Mouse (Mus musculus) embryonic stem cell, embryonic (primary cell): ENCODE data around the gene Gpr142.

Experiments
- CTCF ChIA-PET, 4 experiments: fragments of 300-600 bp in 2 of 4; fragments of 350-600 bp in 2 of 4; sonication (Branson Sonifier 250); formaldehyde crosslinking; loops; one replicate each; lab custom pipeline; 2022; ENCODE audit warnings: inconsistent platforms in 2 of 4; lab: Charles Lee
- POLR2A ChIA-PET, 4 experiments: fragments of 300-600 bp in 2 of 4; fragments of 350-600 bp in 2 of 4; sonication (Branson Sonifier 250); formaldehyde crosslinking; loops; one replicate each; lab custom pipeline; 2022; ENCODE audit warnings: antibody characterized with exemption in 4 of 4, inconsistent platforms in 1 of 4; lab: Charles Lee

The Gpr142 gene

DNA sequence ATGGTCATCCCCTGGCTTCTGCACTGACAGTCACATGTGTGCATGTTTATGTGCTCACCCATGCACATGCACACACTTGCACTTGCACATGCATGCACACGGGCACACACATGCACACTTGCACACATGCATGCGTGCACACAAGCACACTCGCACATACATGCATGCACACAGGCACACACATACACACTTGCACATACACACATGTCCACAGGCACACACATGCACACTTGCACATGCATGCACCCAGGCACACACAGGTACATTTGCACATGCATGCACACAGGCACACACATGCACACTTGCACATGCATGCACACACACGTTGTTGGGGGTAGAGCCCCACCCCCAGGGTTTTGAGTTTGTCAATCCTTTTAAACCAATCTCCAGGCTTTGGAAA lies 18.2 kb downstream of the Gpr142 start:
- POLR2A ChIA-PET, result interaction anchor here in 1 of 4 experiments (4.7 kb wide), 1 partner anchor 29 kb away, joined by 35 read pairs; no protein-coding TSS in a partner anchor
- CTCF ChIA-PET, result interaction anchor here in 3 of 4 experiments (0.5 to 1.1 kb wide), 3 partner anchors 9 to 337 kb away, joined by 3 to 11 read pairs (median 4); no protein-coding TSS in a partner anchor

DNA sequence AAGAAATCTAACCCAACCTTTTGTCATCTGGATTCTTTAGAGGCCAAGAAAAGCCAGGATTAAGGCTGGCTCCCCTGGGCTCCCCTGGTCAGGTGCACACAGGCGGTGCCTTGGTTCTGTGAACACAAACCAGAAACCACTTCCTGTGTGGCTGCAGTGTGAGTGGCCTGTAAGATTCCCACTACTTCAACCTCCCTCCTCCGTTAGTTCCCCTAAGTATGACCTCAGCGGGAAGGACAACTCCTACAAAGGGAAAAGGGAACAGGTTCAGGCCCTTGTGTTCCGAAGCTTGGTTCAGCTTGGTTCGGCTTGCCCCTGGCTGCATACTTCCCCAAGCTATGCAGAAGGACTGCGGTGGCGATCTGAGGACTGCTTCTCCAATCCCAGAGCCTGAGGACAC lies 19.5 kb downstream of the Gpr142 start:
- ChIA-PET CTCF (interaction anchor here in 2 of 4 experiments (0.8 to 1.2 kb wide), 2 partner anchors 18 to 73 kb away, joined by 4 to 5 read pairs; no protein-coding TSS in a partner anchor), POLR2A (interaction anchor here in 3 of 4 experiments (0.5 to 4.7 kb wide), 9 partner anchors 11 to 1397 kb away, joined by 3 to 56 read pairs (median 4); no protein-coding TSS in a partner anchor)

DNA sequence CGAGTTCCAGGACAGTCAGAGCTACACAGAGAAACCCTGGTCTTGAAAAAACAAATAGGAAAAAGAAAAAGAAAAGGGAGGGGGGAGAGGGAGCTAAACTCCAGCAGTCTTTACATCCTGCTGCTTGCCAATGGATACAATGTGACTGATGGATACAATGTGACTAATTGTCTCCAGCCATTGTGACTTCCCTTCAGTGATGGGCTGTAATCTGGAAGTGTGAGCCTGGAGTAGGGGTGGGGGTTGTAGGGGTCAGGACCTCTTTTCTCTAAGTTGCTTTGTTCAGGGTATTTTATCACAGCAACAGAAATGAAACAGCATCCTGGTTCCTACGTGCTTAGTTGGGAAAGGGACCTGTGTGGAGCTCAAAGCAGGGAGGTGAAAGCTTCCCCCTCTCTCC lies 20.4 kb downstream of the Gpr142 start:
- ChIA-PET POLR2A (interaction anchor here in 3 of 4 experiments (0.5 to 4.7 kb wide), 26 partner anchors 10 to 410 kb away, joined by 3 to 56 read pairs (median 4); partner anchors contain the start of genes Gprc5c (in 1 of the 3) and Kif19a (in 1 of the 3)), CTCF (interaction anchor here (0.6 to 1.4 kb wide), 9 partner anchors 9 to 355 kb away, joined by 3 to 7 read pairs (median 4); no protein-coding TSS in a partner anchor)

DNA sequence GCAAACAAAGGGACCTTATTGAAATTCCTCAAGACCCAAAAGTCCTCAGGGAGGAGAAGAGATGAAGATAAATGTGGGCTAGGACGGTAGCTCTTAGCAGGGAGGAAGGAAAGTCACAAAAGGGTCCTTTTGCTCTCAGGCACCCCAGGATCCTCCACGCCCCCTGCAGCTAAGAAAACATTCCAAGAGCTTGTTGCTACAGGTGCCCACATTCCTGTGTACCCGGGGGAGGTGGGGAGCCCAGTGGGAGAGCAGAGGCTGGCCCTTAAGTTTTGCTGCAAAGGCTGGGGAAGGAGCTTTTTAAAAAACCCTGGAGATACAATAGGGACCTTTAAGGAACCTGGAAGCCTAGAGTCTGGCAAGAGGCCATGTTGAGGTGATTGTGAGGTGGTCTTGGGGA lies 21.7 kb downstream of the Gpr142 start:
- ChIA-PET POLR2A (interaction anchor here in 3 of 4 experiments (0.8 to 4.7 kb wide), 26 partner anchors 8 to 409 kb away, joined by 3 to 56 read pairs (median 4); partner anchors contain the start of gene Gprc5c (in 1 of the 3)), CTCF (interaction anchor here in 3 of 4 experiments (0.7 to 1.3 kb wide), 5 partner anchors 9 to 92 kb away, joined by 3 to 4 read pairs (median 3); no protein-coding TSS in a partner anchor)

DNA sequence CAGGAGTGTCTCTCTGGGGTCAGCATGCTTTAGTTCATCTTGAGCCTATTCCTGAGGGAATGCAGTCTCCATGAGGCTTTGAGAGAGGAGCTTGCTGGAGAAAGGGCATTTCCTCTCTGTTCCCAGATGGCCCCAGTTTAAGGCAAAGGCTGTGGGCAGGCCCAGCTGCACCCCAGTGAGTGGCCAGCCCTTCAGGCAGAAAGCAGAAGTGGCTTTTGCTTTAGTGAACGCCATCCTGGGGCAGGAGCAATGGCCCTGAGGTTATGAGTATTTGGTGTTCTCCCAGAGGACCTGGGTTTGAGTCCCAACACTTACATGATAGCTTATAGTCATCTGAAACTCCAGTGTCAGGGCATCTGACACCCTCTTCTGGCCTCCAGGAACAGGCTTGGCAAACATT lies 22.6 kb downstream of the Gpr142 start:
- POLR2A ChIA-PET, result interaction anchor here in 3 of 4 experiments (0.7 to 4.7 kb wide), 6 partner anchors 8 to 137 kb away, joined by 3 to 56 read pairs (median 10); no protein-coding TSS in a partner anchor

DNA sequence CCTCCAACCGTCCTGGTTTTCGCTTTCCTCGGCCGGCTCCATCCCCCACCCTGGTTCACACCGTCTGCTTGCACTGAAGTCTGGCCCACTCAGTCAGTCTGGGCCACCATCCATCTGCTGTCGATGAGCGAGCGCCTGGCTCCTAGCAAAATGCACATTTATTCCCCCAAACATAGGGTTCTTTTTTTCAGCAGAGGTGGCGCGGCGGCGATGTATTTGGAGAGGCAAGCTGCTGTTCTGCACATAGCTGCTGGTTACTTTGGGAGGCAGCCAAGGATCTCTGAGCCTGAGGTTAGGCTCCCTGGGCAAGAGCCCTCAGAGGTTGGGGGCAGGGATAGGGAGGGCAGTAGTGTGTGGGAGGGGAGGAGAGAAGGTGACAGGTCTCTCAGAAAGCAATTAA lies 24.0 kb downstream of the Gpr142 start:
- ChIA-PET CTCF (interaction anchor here in 1 of 4 experiments (0.6 kb wide), 1 partner anchor 307 kb away, joined by 4 read pairs; no protein-coding TSS in a partner anchor), POLR2A (interaction anchor here in 2 of 4 experiments (0.9 to 2.2 kb wide), 7 partner anchors 10 to 138 kb away, joined by 3 to 7 read pairs (median 5); no protein-coding TSS in a partner anchor)

More for the DNA sequence above, 22.6 kb downstream of the Gpr142 start:
- CTCF ChIA-PET, result interaction anchor here in 2 of 4 experiments (0.6 to 1.3 kb wide), 2 partner anchors 26 to 479 kb away, joined by 3 read pairs; no protein-coding TSS in a partner anchor

DNA sequence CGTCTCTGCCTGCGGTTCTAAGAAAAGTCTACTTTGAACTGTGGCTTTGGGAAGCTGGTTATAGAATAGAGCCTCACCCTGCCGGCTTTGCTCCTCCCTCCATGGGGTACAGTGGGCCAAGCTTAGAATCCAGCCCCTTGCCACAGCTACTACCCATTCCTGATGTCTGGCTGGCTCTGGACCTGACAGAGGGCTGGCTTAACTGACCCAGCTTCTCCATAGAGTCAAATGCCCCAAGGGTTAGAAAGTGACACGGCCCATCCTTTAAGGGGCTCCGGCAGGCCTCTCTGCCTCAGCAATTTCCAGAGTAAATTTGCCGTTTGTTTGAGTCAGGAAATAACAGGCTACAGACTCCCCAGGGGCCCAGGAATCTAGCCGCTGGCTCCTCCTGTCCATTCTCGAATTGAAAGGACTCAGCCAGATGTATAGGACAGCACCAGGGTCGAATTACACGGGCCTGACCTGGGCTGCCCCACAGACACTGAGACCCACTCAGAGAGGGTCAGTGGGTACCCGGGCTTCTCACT lies 24.5 kb downstream of the Gpr142 start:
- ChIA-PET CTCF (no interaction called here), POLR2A (interaction anchor here in 2 of 4 experiments (0.6 to 2.2 kb wide), 8 partner anchors 11 to 162 kb away, joined by 3 to 7 read pairs (median 6); no protein-coding TSS in a partner anchor)

DNA sequence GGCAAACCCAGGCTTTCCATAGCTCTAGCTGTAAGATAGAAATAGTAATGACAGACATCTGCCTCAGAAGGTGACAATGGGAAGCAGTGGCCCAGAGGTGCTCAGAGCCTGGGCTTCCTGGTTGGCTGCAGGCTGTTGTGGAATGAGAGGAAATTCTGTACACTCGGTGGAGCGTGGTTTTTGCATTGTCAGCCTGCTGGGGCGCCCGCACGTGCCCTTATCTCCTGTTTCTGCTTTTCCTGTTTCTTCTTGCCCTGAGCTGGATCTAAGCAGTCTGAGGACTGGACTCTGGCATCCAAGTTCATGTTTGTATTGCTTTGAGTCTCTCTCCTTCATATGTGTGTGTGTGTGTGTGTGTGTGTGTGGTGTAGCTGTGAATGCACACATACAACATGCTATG lies 28.0 kb downstream of the Gpr142 start:
- CTCF ChIA-PET, result interaction anchor here in 1 of 4 experiments (0.6 kb wide), 1 partner anchor 104 kb away, joined by 5 read pairs; no protein-coding TSS in a partner anchor
- POLR2A ChIA-PET, result interaction anchor here in 2 of 4 experiments (0.6 to 5.7 kb wide), 4 partner anchors 7 to 73 kb away, joined by 3 to 56 read pairs (median 4); no protein-coding TSS in a partner anchor

DNA sequence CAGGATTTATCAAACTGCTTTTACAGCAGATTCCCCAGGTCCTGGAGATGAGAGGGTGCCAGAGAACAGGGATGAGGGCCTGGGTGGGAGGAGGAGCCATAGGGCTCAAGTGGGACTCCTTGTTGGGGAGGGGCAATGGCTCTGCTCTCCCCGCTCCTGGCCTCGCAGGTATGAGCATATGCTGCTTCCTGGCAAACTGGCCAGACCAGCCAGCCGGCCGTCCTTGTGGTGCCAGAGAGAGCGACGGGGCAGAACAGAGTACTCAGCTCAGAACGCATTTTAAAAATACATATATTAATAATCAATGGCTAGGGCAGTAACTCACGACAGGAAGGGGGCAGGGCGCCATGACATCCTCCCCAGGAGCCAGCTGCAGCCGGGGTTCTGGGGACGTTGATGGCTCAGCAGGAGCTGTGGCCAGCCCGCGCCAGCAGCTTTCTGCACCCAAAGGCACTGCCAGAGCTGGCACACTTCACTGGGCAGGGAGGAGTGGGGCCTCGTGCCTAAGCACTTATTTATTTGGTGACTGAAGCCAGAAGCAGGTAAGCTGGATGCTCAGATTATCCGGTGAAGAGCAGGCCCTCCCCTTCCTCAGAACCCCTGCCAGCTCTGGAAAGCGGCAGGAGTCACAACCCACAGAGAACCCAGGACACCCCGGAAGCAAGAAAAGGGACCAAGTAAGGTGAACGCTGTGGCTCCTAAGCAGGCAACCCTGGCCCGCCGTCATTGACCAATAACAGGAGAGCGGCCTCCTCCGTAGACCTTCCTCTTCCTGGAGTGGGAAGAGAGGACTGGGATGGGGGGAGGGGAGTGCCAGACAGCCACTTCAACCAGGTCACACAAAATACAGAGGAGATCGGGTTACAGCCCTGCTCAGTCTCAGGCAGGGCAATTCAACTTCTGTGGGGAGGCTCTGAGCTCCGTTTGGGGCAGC lies 31.0 kb downstream of the Gpr142 start:
- ChIA-PET CTCF (interaction anchor here in 3 of 4 experiments (0.6 to 1.6 kb wide), 12 partner anchors 9 to 85 kb away, joined by 3 to 7 read pairs (median 3); no protein-coding TSS in a partner anchor), POLR2A (interaction anchor here in 3 of 4 experiments (0.5 to 5.7 kb wide), 51 partner anchors 8 to 675 kb away, joined by 3 to 56 read pairs (median 4); partner anchors contain the start of genes Dnaic2 (in 1 of the 3), Gprc5c (in 1 of the 3), Rpl38 (in 1 of the 3) and Slc9a3r1 (in 1 of the 3))

DNA sequence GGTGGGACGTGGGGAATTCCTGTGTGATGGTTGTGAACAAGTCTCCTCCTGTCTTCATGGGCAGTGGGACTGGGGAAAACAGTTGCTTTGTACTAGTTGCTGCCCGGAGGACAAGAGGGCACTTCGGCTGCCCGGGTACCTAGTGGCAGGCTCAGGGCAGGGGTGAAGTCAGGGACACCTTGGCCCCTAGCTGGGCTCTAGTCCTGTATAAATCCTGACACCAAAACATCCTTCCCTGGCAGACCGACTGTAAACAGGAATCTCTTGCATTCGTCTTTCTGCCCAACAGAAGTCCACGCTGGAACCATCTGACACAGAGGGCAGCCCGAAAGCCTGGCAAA lies 31.7 kb downstream of the Gpr142 start:
- ChIA-PET CTCF (interaction anchor here in 3 of 4 experiments (0.8 to 1.6 kb wide), 9 partner anchors 10 to 85 kb away, joined by 3 to 7 read pairs (median 3); no protein-coding TSS in a partner anchor), POLR2A (interaction anchor here in 3 of 4 experiments (0.5 to 5.7 kb wide), 39 partner anchors 8 to 674 kb away, joined by 3 to 56 read pairs (median 4); partner anchors contain the start of genes Dnaic2 (in 1 of the 3), Gprc5c (in 1 of the 3), Rpl38 (in 1 of the 3) and Slc9a3r1 (in 1 of the 3))

DNA sequence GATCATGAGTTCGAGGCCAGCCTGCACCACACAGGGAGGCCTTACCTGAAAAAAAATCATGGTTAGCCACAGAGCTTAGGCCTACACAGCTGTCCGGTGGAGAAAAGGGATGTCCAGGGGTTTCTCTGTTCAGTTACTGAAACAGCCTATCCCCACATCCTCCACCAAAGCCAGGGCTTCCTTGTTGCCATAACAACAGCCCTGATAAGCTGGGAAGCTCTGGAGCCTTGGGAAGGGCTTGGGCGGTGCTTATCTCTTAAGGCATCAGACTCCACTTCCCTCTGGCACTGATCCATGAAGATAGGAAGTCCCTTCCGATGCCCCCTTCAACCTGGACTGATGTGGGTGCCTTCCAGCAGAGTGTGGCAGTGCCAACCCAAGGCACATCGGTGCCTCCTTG lies 34.4 kb downstream of the Gpr142 start:
- POLR2A ChIA-PET, result interaction anchor here in 3 of 4 experiments (0.9 to 1.6 kb wide), 4 partner anchors 11 to 14 kb away, joined by 3 to 4 read pairs (median 4); no protein-coding TSS in a partner anchor
- CTCF ChIA-PET, result interaction anchor here in 1 of 4 experiments (1.7 kb wide), 1 partner anchor 12 kb away, joined by 4 read pairs; no protein-coding TSS in a partner anchor

DNA sequence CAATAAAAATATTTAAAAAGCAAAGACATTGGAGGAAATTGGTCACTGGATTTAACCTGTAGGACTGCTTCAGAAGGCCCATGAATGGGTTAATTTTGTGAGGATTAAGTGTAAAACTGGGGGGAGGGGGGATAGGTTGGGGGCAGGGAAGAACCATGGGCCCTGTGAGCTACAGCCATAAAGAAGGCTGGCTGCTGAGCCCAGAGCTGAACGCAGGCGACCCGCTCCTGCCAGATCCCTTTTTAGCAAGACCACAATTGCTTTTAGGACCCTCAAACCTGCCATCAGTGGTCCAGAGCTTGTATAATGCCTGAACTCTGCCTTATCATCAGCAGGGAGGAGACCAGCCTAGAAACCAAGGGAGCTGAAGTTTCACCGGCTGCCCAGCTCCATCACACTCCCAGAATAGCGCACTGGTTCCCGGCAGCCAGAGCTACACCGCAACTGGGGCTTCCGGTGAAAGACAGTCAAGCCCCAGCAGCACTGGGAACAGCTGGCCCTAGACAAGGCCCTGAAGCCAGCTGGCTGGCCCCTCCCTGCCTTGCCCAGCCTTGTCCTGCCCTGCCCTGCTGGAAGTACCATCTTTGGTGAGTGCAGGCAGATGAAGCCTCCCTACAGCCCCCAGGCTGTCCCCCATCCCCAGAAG lies 45.2 kb downstream of the Gpr142 start:
- ChIA-PET POLR2A (interaction anchor here in 3 of 4 experiments (0.6 to 5.6 kb wide), 20 partner anchors 10 to 569 kb away, joined by 3 to 42 read pairs (median 5); partner anchors contain the start of genes Rpl38 (in 2 of the 3) and Ttyh2 (in 1 of the 3)), CTCF (interaction anchor here (0.6 to 3.2 kb wide), 11 partner anchors 8 to 108 kb away, joined by 3 to 9 read pairs (median 4); no protein-coding TSS in a partner anchor)

DNA sequence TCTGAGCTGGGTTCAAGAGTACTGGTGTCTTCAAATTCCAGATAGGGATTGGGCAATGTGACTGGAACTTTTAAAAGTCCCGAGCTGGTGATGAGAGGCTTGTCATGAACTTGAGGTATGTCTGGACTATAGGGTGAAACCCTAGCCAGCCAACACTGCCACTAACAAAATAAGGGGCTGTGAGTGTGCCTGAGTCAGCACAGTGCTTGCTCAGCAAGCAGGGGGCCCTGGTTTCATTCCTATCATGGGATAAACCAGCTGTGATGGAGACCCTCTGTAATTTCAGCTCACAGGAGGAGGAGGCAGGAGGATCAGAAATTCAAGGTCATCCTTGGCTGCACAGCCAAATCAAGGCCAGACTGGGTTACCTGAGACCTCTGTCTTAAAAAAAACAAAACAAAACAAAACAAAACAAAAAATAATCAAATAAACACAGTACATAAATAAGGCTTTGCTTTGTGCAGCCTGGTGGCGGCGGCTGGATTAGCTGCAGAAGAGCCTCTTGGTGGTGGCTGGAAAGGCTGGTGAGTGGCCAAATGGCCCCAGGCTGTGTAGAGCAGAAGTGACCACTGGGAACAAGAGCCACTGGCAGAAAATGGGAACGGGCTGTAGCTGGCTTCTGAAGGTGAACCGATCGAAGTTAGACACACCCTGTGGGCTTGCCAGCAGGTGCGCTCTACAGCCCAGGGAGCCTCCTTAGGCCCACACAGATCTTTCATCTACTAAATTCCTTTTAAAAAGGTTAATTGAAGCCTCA lies 45.9 kb downstream of the Gpr142 start:
- CTCF ChIA-PET, result interaction anchor here (0.6 to 3.2 kb wide), 10 partner anchors 8 to 438 kb away, joined by 3 to 7 read pairs (median 4); no protein-coding TSS in a partner anchor

DNA sequence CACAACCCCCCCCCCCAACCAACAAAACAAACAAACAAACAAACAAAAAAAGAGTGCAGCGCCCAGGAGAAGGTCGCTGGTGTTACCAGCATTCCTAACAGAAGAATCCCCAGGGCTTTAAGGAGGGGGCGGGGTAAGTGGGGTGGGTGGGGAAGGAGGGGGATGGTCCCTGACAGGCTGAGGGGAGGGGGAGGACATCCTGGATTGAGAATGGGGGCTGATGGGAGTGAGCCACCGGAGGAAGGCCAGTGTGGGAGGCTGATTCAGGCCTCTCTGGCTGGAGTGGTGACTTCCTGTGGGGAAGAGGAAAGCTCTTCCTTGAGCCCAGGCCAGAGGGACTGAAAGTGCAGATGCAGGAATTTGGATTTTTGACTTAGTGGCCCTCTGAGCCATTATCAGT lies 47.6 kb downstream of the Gpr142 start:
- ChIA-PET CTCF (interaction anchor here in 2 of 4 experiments (0.6 to 3.2 kb wide), 5 partner anchors 12 to 215 kb away, joined by 3 to 7 read pairs (median 4); no protein-coding TSS in a partner anchor), POLR2A (interaction anchor here in 2 of 4 experiments (1.0 to 5.6 kb wide), 10 partner anchors 11 to 346 kb away, joined by 3 to 42 read pairs (median 5); no protein-coding TSS in a partner anchor)

More for the DNA sequence above, 45.9 kb downstream of the Gpr142 start:
- POLR2A ChIA-PET, result interaction anchor here in 3 of 4 experiments (0.5 to 5.6 kb wide), 25 partner anchors 9 to 568 kb away, joined by 3 to 42 read pairs (median 4); partner anchors contain the start of genes Rpl38 (in 2 of the 3) and Ttyh2 (in 1 of the 3)

DNA sequence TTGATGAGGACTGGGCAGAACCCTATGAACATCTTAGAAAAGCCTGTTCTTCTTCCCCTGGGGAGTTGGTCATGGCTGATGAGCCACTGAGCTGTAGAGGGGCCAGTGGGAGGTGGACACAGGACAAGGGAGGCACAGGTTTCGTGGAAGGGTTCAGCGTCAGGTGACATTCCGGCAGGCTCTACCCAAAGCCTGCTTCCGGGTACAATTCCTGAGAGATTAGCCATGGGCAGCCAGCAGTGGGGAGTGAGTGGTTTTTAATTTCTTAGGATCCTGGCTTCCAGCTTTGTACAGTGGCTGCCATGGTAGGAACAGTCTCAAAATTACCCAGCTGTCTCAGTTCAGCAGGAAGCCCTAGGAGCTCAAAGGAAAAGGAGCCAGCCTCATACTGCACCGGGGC lies 48.3 kb downstream of the Gpr142 start:
- CTCF ChIA-PET, result interaction anchor here in 2 of 4 experiments (0.6 to 2.0 kb wide), 4 partner anchors 12 to 56 kb away, joined by 3 to 6 read pairs (median 4); no protein-coding TSS in a partner anchor
- POLR2A ChIA-PET, result interaction anchor here in 2 of 4 experiments (1.0 to 5.6 kb wide), 8 partner anchors 13 to 345 kb away, joined by 3 to 42 read pairs (median 4); no protein-coding TSS in a partner anchor
